Mouse (Mus musculus) hindbrain, embryonic 14.5 days (tissue): Measurements from ENCODE around the gene Asb14. TPM values are rescaled to one million over a fixed set of nuclear protein-coding genes. Genes with fewer than 3 reads are reported as not detected.
"Not testable (repeated sequence)": the region's sequence is repeated elsewhere in the genome, so short reads cannot be mapped to it uniquely, and the experiment has no call there.

Experiments
- ATAC-seq: fragments of 200-750 bp; cut with Nextera tagmentation; 2 replicates; pipeline ENCODE4 v1.8.0; 2017; ENCODE audit warnings: moderate number of reproducible peaks, mild to moderate bottlenecking, moderate TSS enrichment, moderate library complexity; ENCODE audit not compliant: low FRiP score
- DNase-seq: peaks from one replicate; pipeline ENCODE4 v3.0.0-alpha.2; 2015; ENCODE audit warnings: low spot score
- H3K27ac ChIP-seq: fragments of 300-500 bp; sonication (generic); 2 replicates; pipeline ENCODE4 v1.5.1; 2014; ENCODE audit warnings: mild to moderate bottlenecking, moderate library complexity
- H3K27me3 ChIP-seq: fragments of 300-500 bp; sonication (generic); 2 replicates; pipeline ENCODE4 v1.6.1; 2014; ENCODE audit warnings: mild to moderate bottlenecking, low read length, mixed read lengths; ENCODE audit not compliant: control insufficient read depth, insufficient read depth
- H3K36me3 ChIP-seq: fragments of 300-500 bp; sonication (generic); replicated peaks from 2 replicates; pipeline ENCODE4 v1.6.1; 2014; ENCODE audit not compliant: control insufficient read depth, insufficient read depth
- H3K4me1 ChIP-seq: fragments of 300-500 bp; sonication (generic); replicated peaks from 2 replicates; pipeline ENCODE4 v1.6.1; 2014; ENCODE audit warnings: antibody characterized with exemption, low read length, mixed read lengths; ENCODE audit not compliant: control insufficient read depth, insufficient read depth
- H3K4me2 ChIP-seq: fragments of 300-500 bp; sonication (generic); replicated peaks from 2 replicates; pipeline ENCODE4 v1.6.1; 2014; ENCODE audit warnings: mild to moderate bottlenecking, moderate library complexity
- H3K4me3 ChIP-seq: fragments of 300-500 bp; sonication (generic); replicated peaks from 2 replicates; pipeline ENCODE4 v1.5.1; 2014; ENCODE audit warnings: mild to moderate bottlenecking, low read length
- H3K9ac ChIP-seq: fragments of 300-500 bp; sonication (generic); 2 replicates; pipeline ENCODE4 v1.6.1; 2014
- H3K9me3 ChIP-seq: fragments of 300-500 bp; sonication (generic); 2 replicates; pipeline ENCODE4 v1.6.1; 2016; ENCODE audit warnings: low read length; ENCODE audit not compliant: control insufficient read depth
- WGBS: fragments of 180-500 bp; shearing (Covaris S2); extraction: QIAGEN DNeasy Blood & Tissue Kit; methylation state at CpG from one replicate; pipeline ENCODE4 v1.1.7; 2014; 5-methylcytosine and 5-hydroxymethylcytosine counted together
- polyA plus RNA-seq: library from polyadenylated mRNA; unstranded; fragments of >200 nt; fragmentation: Nextera tagmentation; extraction: Ambion mirVana; gene quantifications from 2 replicates; pipeline ENCODE4 v1.2.1, GENCODE M21; 2014

Asb14 gene
- polyA plus RNA-seq, 1 experiment from 2014 or later, result 0.17 TPM

DNA sequence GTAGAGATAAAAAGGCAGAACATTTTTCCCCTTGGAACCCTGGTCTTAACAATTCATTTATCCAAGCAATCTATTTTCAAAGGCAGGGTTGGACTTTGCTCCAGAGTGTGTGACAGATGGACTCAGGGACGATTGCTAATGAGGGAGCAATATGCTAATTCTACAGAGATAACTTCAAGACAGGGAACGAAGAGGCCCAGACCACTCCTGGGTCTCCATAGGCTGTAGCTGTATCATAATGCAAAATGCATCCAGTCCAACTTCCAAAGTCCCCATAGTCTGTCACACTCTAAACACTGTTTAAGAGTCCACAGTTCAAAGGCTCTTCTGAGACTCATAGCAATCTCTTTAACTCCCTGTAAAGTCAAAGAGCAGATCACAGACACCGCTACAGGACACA lies 7.1 kb upstream of the Asb14 start:
- DNase-seq, result no peak

DNA sequence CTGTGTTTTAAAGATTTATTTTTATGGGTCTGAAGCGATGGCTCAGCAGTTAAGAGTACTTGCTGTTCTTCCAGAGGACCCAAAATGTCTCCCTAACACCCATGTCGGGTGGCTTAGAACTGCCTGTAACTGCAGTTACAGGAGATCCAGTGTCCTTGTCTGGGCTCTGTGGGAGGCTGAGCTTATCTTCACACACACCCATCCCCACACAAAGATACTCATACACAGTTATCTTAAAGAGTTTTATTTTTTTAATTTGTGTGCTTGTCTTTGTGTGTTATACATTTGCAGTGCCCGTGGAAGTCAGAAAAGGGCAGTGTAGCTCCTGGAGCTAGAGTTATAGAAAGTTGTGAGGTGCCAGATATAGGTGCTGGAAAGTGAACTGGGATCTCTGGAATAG lies 3.6 kb upstream of the Asb14 start:
- Histone ChIP-seq H3K4me2 (no peak overlapping the region), H3K9ac (no peak overlapping the region), H3K9me3 (no peaks in the 10 kb centered on the region), H3K36me3 (no peaks in the 10 kb centered on the region), H3K4me1 (no peaks in the 10 kb centered on the region), H3K27me3 (no peaks in the 10 kb centered on the region), H3K27ac (no peak overlapping the region), H3K4me3 (no peak overlapping the region)
- no peak for ATAC-seq
- WGBS, result 92% methylated on average over 3 of the region's 3 CpGs
- no peak for DNase-seq

More for the DNA sequence above, 7.1 kb upstream of the Asb14 start:
- no peaks in the 10 kb centered on the region for H3K9me3 ChIP-seq
- ATAC-seq, result no peak
- no peaks in the 10 kb centered on the region for H3K36me3 ChIP-seq
- H3K4me3 ChIP-seq, result no peak overlapping the region
- H3K4me1 ChIP-seq, result no peaks in the 10 kb centered on the region
- WGBS, result 52% methylated on average over 3 of the region's 3 CpGs
- H3K27me3 ChIP-seq, result no peaks in the 10 kb centered on the region
- no peak overlapping the region for H3K4me2 ChIP-seq
- no peak overlapping the region for H3K27ac ChIP-seq
- no peak overlapping the region for H3K9ac ChIP-seq

DNA sequence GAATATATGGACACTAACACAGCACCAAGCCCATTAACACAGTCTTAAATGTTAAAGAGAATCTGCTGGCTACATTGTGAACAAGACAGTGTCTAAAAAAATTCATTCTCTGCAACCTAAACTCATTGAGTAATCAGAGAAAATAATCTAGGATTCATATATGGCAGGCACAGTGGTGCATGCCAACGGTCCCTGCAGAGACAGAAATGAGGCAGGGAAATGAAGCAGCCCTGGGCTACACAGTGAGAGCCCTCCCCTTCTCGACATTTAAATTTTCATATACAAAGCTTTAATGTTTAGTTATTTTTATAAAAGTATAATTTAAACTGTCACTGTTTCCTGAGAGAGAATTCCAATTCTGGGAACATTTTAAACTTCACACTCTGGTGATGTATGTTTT lies 5.1 kb downstream of the Asb14 start:
- no peaks in the 10 kb centered on the region for H3K36me3 ChIP-seq
- no peaks in the 10 kb centered on the region for H3K9me3 ChIP-seq
- no peak overlapping the region for H3K9ac ChIP-seq
- H3K27ac ChIP-seq, result no peak overlapping the region
- H3K4me1 ChIP-seq, result no peaks in the 10 kb centered on the region
- no peaks in the 10 kb centered on the region for H3K27me3 ChIP-seq
- no peak for DNase-seq
- no peak overlapping the region for H3K4me3 ChIP-seq
- no peak for ATAC-seq
- WGBS, result 80% methylated on average over 2 of the region's 2 CpGs
- H3K4me2 ChIP-seq, result no peak overlapping the region

DNA sequence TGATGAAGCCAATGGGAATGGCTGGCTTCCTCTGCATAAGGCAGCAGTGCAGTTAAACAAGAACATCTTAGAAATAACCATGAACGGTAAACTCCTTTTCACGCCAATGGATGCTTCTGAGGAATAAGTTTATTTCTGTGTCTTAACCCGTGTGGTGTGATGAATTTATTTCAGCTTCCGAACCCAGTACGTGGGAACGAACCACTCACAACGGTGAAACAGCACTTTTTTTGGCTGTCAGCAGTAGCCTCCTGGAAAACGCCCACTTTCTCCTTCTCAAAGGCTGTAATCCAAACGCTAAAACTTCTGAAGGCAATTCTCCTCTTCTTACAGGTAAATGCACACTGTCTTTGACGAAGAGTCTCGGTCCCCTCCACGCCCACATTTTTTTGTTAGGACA lies 6.5 kb downstream of the Asb14 start:
- H3K4me2 ChIP-seq, result no peak overlapping the region
- H3K4me3 ChIP-seq, result no peak overlapping the region
- no peaks in the 10 kb centered on the region for H3K27me3 ChIP-seq
- ATAC-seq (no peak), DNase-seq (no peak)
- no peak overlapping the region for H3K9ac ChIP-seq
- 89% methylated on average over 12 of the region's 12 CpGs for WGBS
- no peaks in the 10 kb centered on the region for H3K9me3 ChIP-seq
- H3K27ac ChIP-seq, result no peak overlapping the region
- no peaks in the 10 kb centered on the region for H3K4me1 ChIP-seq
- no peaks in the 10 kb centered on the region for H3K36me3 ChIP-seq

DNA sequence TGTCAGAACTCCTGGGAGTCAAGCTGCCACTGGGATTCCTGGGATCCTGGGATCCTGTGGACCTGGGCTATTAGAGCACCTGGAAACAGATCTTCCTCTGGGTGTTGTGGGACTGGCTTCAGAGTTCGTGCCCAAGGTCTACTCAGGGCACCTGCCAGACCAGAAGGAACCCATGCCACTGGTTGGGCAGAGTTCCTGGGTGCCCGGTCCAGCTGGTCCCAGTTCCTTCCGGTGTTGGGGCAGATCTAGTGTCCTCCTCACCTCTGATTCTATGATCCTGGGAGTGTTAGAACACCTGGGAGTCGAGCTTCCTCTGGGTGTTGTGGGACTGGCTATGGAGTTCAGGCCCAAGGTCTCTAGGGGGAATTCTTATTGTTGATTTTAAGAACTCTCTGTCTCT lies 13.0 kb downstream of the Asb14 start:
- H3K27me3 ChIP-seq, result no peaks in the 10 kb centered on the region
- no peak overlapping the region for H3K27ac ChIP-seq
- H3K9ac ChIP-seq, result no peak overlapping the region
- no peak for ATAC-seq
- H3K4me1 ChIP-seq, result no peaks in the 10 kb centered on the region
- no peaks in the 10 kb centered on the region for H3K9me3 ChIP-seq
- WGBS, result 97% methylated on average over 4 of the region's 4 CpGs
- DNase-seq, result no peak
- no peaks in the 10 kb centered on the region for H3K36me3 ChIP-seq
- no peak overlapping the region for H3K4me2 ChIP-seq
- no peak overlapping the region for H3K4me3 ChIP-seq

GRCm38 (mm10) chr14:26910461-26910860 lies 16.1 kb downstream of the Asb14 start:
- H3K27me3 ChIP-seq, H3K9me3 ChIP-seq, H3K27ac ChIP-seq, DNase-seq, H3K9ac ChIP-seq, H3K36me3 ChIP-seq, H3K4me3 ChIP-seq, H3K4me1 ChIP-seq, H3K4me2 ChIP-seq, ATAC-seq: not testable (repeated sequence)
- 41% methylated on average over 9 of the region's 9 CpGs for WGBS

DNA sequence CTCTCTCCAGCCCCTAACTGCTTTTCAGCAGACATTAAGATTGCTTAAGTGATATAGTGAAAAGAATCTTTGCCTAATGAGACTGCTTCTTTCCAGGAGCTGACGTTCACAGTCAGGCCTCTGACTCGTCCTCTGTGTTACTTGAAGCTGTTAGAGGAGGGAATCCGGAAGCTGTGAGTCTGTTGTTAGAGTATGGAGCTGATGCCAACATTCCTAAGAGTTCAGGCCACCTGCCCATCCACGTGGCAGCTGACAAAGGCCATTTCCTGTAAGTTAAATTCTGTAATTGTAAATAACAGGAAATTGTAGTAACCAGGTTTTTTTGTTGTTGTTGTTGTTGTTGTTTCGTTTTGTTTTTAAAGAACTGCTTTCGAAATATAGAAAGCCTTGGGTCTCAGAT lies 16.8 kb downstream of the Asb14 start:
- H3K4me2 ChIP-seq, result no peak overlapping the region
- no peaks in the 10 kb centered on the region for H3K9me3 ChIP-seq
- 83% methylated on average over 6 of the region's 6 CpGs for WGBS
- H3K27ac ChIP-seq, result no peak overlapping the region
- H3K4me1 ChIP-seq, result no peaks in the 10 kb centered on the region
- H3K4me3 ChIP-seq, result no peak overlapping the region
- H3K27me3 ChIP-seq, result no peaks in the 10 kb centered on the region
- no peak for DNase-seq
- no peak for ATAC-seq
- no peak overlapping the region for H3K9ac ChIP-seq
- H3K36me3 ChIP-seq, result no peaks in the 10 kb centered on the region

DNA sequence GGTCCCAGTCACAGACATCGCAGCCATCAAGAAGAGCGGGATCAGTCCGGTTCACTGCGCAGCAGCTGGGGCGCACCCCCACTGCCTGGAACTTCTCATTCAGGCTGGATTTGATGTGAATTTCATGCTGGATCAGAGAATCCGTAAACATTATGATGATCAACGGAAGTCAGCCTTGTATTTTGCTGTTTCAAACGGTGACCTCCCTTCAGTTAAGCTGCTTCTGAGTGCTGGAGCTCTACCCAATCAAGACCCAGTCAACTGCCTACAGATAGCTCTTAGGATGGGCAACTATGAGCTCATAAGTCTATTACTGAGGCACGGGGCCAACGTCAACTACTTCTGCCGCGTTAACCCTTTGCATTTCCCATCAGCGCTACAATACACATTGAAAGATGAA lies 17.5 kb downstream of the Asb14 start:
- ATAC-seq, result no peak
- H3K9me3 ChIP-seq, result no peaks in the 10 kb centered on the region
- no peak overlapping the region for H3K9ac ChIP-seq
- H3K27ac ChIP-seq, result no peak overlapping the region
- 95% methylated on average over 13 of the region's 13 CpGs for WGBS
- no peaks in the 10 kb centered on the region for H3K27me3 ChIP-seq
- H3K4me2 ChIP-seq, result no peak overlapping the region
- no peaks in the 10 kb centered on the region for H3K4me1 ChIP-seq
- no peak overlapping the region for H3K4me3 ChIP-seq
- no peaks in the 10 kb centered on the region for H3K36me3 ChIP-seq
- no peak for DNase-seq

GRCm38 (mm10) chr14:26913681-26914268 lies 19.4 kb downstream of the Asb14 start:
- Histone ChIP-seq H3K4me2 (no peak overlapping the region), H3K9ac (no peak overlapping the region), H3K27ac (no peak overlapping the region), H3K9me3 (no peaks in the 10 kb centered on the region), H3K4me3 (no peak overlapping the region), H3K27me3 (no peaks in the 10 kb centered on the region), H3K36me3 (peaks cover 6% of the 10 kb centered on the region), H3K4me1 (no peaks in the 10 kb centered on the region)
- DNase-seq, result no peak
- ATAC-seq, result no peak
- WGBS, result 64% methylated on average over 9 of the region's 9 CpGs

- WGBS, result 95% methylated on average over 3 of the region's 3 CpGs
- Histone ChIP-seq H3K27me3 (no peaks in the 10 kb centered on the region), H3K4me2 (no peak overlapping the region), H3K9me3 (no peaks in the 10 kb centered on the region), H3K4me3 (no peak overlapping the region), H3K36me3 (peaks cover 51% of the 10 kb centered on the region), H3K9ac (no peak overlapping the region), H3K4me1 (no peaks in the 10 kb centered on the region), H3K27ac (no peak overlapping the region)
- no peak for DNase-seq
- ATAC-seq, result no peak
Observed at GRCm38 (mm10) chr14:26919310-26919709, 25.0 kb downstream of the Asb14 start.
